Mouse (Mus musculus) gastrocnemius, postnatal 14 days (tissue): ENCODE data around the gene Gm3526. TPM values are rescaled to one million over a fixed set of nuclear protein-coding genes. Genes with fewer than 3 reads are reported as not detected.
"Not testable (repeated sequence)": the region's sequence is repeated elsewhere in the genome, so short reads cannot be mapped to it uniquely, and the experiment has no call there.

Source experiments
- DNase-seq: peaks from one replicate; pipeline ENCODE4 v3.0.0; 2021; ENCODE audit warnings: mixed read lengths
- intact Hi-C: fragments of 180-260 bp; cut with DNase I; formaldehyde crosslinking; loops from one replicate; pipeline ENCODE4 v1.15.1; 2025; ENCODE audit warnings: low total_unique reads
- long read RNA-seq, 2 experiments: library from polyadenylated mRNA; stranded (forward); transcript quantifications; one replicate each; pipeline ENCODE4 v2.0.0; 2021
- total RNA-seq, 2 experiments: library from RNA; stranded (reverse); gene quantifications; 2 replicates each; pipeline ENCODE4 v1.2.3; 2021

Gene Gm3526
- not detected for total RNA-seq
- long read RNA-seq, experiment 1, result 0 reads
- long read RNA-seq, experiment 2, result 0 reads

GRCm38 (mm10) chr14:5260480-5260879 is at the start of gene Gm3526:
Gene Gm3526 (minus strand): TSS chr14:5260580.
- DNase-seq, intact Hi-C loops: not testable (repeated sequence)

Other genes with a start within 250 kb of the Gm3526 start
- not detected for gene Gm3298, start 244.7 kb downstream of the Gm3526 start, total RNA-seq
- gene 4930555G01Rik, start 210.0 kb downstream of the Gm3526 start, total RNA-seq, result not detected
- gene Gm8281, start 189.5 kb downstream of the Gm3526 start, total RNA-seq, result under 1 TPM in 1 of 2 experiments, not detected in 1; 0.18 TPM
- not detected for gene Gm8279, start 129.1 kb downstream of the Gm3526 start, total RNA-seq
- gene Gm3317, start 96.0 kb downstream of the Gm3526 start, total RNA-seq, result not detected
- gene Gm8271, start 74.8 kb downstream of the Gm3526 start, total RNA-seq, result not detected
- gene Gm3542, start 74.3 kb upstream of the Gm3526 start, total RNA-seq, result not detected
- gene Gm3500, start 128.5 kb upstream of the Gm3526 start, total RNA-seq, result under 1 TPM; 0.20 to 0.25 TPM
- gene Gm3194, start 194.9 kb upstream of the Gm3526 start, total RNA-seq, result under 1 TPM; 0.72 to 0.82 TPM
- gene Gm8246, start 217.2 kb upstream of the Gm3526 start, total RNA-seq, result not detected
- gene Gm3187, start 223.6 kb upstream of the Gm3526 start, total RNA-seq, result not detected
- under 1 TPM in 1 of 2 experiments, not detected in 1; 0.47 TPM for gene Gm3488, start 241.1 kb upstream of the Gm3526 start, total RNA-seq